Mouse (Mus musculus): ENCODE results near the gene Luc7l2. TPM values are rescaled to one million over a fixed set of nuclear protein-coding genes. Genes with fewer than 3 reads are reported as not detected.
A peak's percentile ranks its signal among the peaks of the same experiment; 100 is the strongest.
"Not testable (repeated sequence)": the region's sequence is repeated elsewhere in the genome, so short reads cannot be mapped to it uniquely, and the experiment has no call there.

Gene Luc7l2
- polyA plus RNA-seq, 1 experiment from 2014 or later: 46.2 TPM

- H3K4me3 ChIP-seq (ENCODE audit: low read depth, low read length): peak within 1 kb of the TSS; percentile 81
- no peaks in the 10 kb centered on the region for H3K27me3 ChIP-seq (replicated peaks; ENCODE audit: control insufficient read depth, insufficient read depth, low read length)
- ATAC-seq (replicated peaks; ENCODE audit: low FRiP score) (peak; percentile 89), DNase-seq (ENCODE audit: low spot score) (peak; percentile 94)
- peaks cover 12% of the 10 kb centered on the region for H3K4me1 ChIP-seq (replicated peaks; ENCODE audit: control insufficient read depth, insufficient read depth, low read length)
- peak within 1 kb of the TSS; percentile 88 for H3K4me2 ChIP-seq
- H3K27ac ChIP-seq (ENCODE audit: low read depth, low read length): peak within 1 kb of the TSS; percentile 93
- H3K9me3 ChIP-seq (ENCODE audit: control insufficient read depth, low read length): no peaks in the 10 kb centered on the region
- H3K36me3 ChIP-seq (ENCODE audit: control insufficient read depth, insufficient read depth, low read length): no peaks in the 10 kb centered on the region
- peak within 1 kb of the TSS; percentile 98 for H3K9ac ChIP-seq (ENCODE audit: low read depth, low read length)
- WGBS: 3% methylated on average over 41 of the region's 41 CpGs
Measured at GRCm38 (mm10) chr6:38533428-38534405, 17.4 kb upstream of the Luc7l2 start, which contains the start of gene Fmc1. TSS of gene Fmc1 (plus strand) at chr6:38533502.

DNA sequence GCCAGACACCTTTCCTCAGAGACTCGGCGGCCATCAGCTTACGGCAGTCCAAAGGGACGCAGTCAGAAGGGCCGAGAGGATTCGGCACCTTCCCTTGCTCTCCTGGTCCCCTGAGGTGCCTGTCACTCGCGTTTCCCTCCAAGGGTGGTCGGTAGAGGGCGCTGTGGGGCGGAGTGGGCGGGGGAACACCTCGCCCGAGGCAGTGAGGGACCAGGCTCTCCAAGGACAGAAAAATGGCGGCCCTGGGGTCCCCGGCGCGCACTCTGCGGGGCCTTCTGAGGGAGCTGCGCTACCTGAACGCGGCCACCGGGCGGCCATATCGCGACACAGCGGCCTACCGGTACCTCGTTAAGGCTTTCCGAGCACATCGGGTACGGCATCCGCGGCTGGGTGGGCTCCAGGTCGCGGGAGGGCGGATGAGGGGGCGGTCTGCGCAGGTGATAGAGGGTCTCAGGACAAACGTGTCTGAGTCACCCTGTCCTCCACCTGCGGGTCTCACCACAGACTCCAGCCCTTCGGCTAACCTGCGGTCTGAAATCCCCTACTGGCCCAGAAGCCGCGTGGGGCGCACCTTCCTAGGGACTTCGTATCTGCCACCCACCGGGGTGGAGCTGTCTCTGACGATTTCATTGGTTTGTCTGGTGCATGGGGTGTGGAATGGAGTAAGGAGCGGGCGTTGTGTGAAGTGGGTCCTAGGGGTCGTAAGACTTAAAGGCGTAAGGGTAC is 16.3 kb upstream of the Luc7l2 start:
- Histone ChIP-seq H3K36me3 (ENCODE audit: control insufficient read depth, insufficient read depth, low read length) (peaks cover 2% of the 10 kb centered on the region; the same call in 1 of the 2 replicates), H3K4me1 (replicated peaks; ENCODE audit: control insufficient read depth, insufficient read depth, low read length) (peaks cover 12% of the 10 kb centered on the region), H3K4me2 (peak overlapping the region; percentile 75), H3K27me3 (replicated peaks; ENCODE audit: control insufficient read depth, insufficient read depth, low read length) (no peaks in the 10 kb centered on the region), H3K9ac (ENCODE audit: low read depth, low read length) (peak overlapping the region; percentile 98), H3K9me3 (ENCODE audit: control insufficient read depth, low read length) (no peaks in the 10 kb centered on the region), H3K4me3 (ENCODE audit: low read depth, low read length) (peak overlapping the region; percentile 81), H3K27ac (ENCODE audit: low read depth, low read length) (peak overlapping the region; percentile 93)
- WGBS: under 1% methylated on average over 53 of the region's 53 CpGs
- DNase-seq (ENCODE audit: low spot score) (peak; percentile 100), ATAC-seq (replicated peaks; ENCODE audit: low FRiP score) (peak; percentile 84)

GRCm38 (mm10) chr6:38535366-38535690 is 15.8 kb upstream of the Luc7l2 start:
- peak overlapping the region; percentile 81 for H3K4me3 ChIP-seq (ENCODE audit: low read depth, low read length)
- peak overlapping the region; percentile 75 for H3K4me2 ChIP-seq
- H3K27me3 ChIP-seq (replicated peaks; ENCODE audit: control insufficient read depth, insufficient read depth, low read length): no peaks in the 10 kb centered on the region
- peaks cover 12% of the 10 kb centered on the region for H3K4me1 ChIP-seq (replicated peaks; ENCODE audit: control insufficient read depth, insufficient read depth, low read length)
- H3K9me3 ChIP-seq (ENCODE audit: control insufficient read depth, low read length): no peaks in the 10 kb centered on the region
- peaks cover 7% of the 10 kb centered on the region; the same call in 1 of the 2 replicates for H3K36me3 ChIP-seq (ENCODE audit: control insufficient read depth, insufficient read depth, low read length)
- DNase-seq (ENCODE audit: low spot score) (no peak), ATAC-seq (replicated peaks; ENCODE audit: low FRiP score) (no peak)
- peak overlapping the region; percentile 98 for H3K9ac ChIP-seq (ENCODE audit: low read depth, low read length)
- peak overlapping the region; percentile 93 for H3K27ac ChIP-seq (ENCODE audit: low read depth, low read length)
- WGBS: 2% methylated on average over 9 of the region's 9 CpGs

- Histone ChIP-seq H3K4me2 (peak overlapping the region; percentile 75), H3K27me3 (replicated peaks; ENCODE audit: control insufficient read depth, insufficient read depth, low read length) (no peaks in the 10 kb centered on the region), H3K4me1 (replicated peaks; ENCODE audit: control insufficient read depth, insufficient read depth, low read length) (peaks cover 12% of the 10 kb centered on the region), H3K27ac (ENCODE audit: low read depth, low read length) (no peak overlapping the region), H3K9ac (ENCODE audit: low read depth, low read length) (peak overlapping the region; percentile 98), H3K9me3 (ENCODE audit: control insufficient read depth, low read length) (no peaks in the 10 kb centered on the region), H3K4me3 (ENCODE audit: low read depth, low read length) (peak overlapping the region; percentile 81), H3K36me3 (ENCODE audit: control insufficient read depth, insufficient read depth, low read length) (peaks cover 7% of the 10 kb centered on the region; the same call in 1 of the 2 replicates)
- ATAC-seq (replicated peaks; ENCODE audit: low FRiP score) (no peak), DNase-seq (ENCODE audit: low spot score) (no peak)
- 78% methylated on average over 1 of the region's 1 CpGs for WGBS
Measured at GRCm38 (mm10) chr6:38535788-38536187, 15.3 kb upstream of the Luc7l2 start.

GRCm38 (mm10) chr6:38544141-38544540 is 7.0 kb upstream of the Luc7l2 start:
- H3K27ac ChIP-seq (ENCODE audit: low read depth, low read length); H3K36me3 ChIP-seq (ENCODE audit: control insufficient read depth, insufficient read depth, low read length); H3K9me3 ChIP-seq (ENCODE audit: control insufficient read depth, low read length); H3K4me2 ChIP-seq; H3K27me3 ChIP-seq (replicated peaks; ENCODE audit: control insufficient read depth, insufficient read depth, low read length); H3K9ac ChIP-seq (ENCODE audit: low read depth, low read length); H3K4me3 ChIP-seq (ENCODE audit: low read depth, low read length); H3K4me1 ChIP-seq (replicated peaks; ENCODE audit: control insufficient read depth, insufficient read depth, low read length); DNase-seq (ENCODE audit: low spot score); ATAC-seq (replicated peaks; ENCODE audit: low FRiP score): not testable (repeated sequence)
- WGBS: 91% methylated on average over 4 of the region's 5 CpGs

GRCm38 (mm10) chr6:38547005-38547404 is 4.1 kb upstream of the Luc7l2 start:
- not testable (repeated sequence) for H3K27me3 ChIP-seq (replicated peaks; ENCODE audit: control insufficient read depth, insufficient read depth, low read length); H3K27ac ChIP-seq (ENCODE audit: low read depth, low read length); H3K36me3 ChIP-seq (ENCODE audit: control insufficient read depth, insufficient read depth, low read length); H3K9me3 ChIP-seq (ENCODE audit: control insufficient read depth, low read length); DNase-seq (ENCODE audit: low spot score); H3K4me2 ChIP-seq; ATAC-seq (replicated peaks; ENCODE audit: low FRiP score); H3K4me3 ChIP-seq (ENCODE audit: low read depth, low read length); H3K4me1 ChIP-seq (replicated peaks; ENCODE audit: control insufficient read depth, insufficient read depth, low read length); H3K9ac ChIP-seq (ENCODE audit: low read depth, low read length)
- 85% methylated on average over 2 of the region's 2 CpGs for WGBS

DNA sequence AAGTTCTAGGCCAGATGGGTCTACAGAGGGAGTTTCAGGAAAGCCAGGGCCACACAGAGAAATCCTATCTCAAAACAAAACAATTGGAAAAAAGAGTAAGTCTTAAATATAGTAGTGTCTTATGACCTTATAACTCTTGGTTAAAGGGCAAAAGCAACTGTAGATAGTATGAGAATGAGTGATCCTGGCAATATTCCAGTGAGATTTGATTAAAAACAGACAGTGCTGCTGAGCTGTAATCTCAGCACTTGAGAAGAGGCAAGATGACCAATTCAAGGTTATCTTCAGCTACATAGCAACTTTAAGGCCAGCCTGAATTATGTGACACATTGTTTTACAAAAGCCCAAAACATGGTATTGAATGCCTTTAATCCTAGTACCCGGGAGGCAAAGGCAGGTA is 3.4 kb upstream of the Luc7l2 start:
- Histone ChIP-seq H3K9me3 (ENCODE audit: control insufficient read depth, low read length) (no peaks in the 10 kb centered on the region), H3K36me3 (ENCODE audit: control insufficient read depth, insufficient read depth, low read length) (no peaks in the 10 kb centered on the region), H3K4me2 (no peak overlapping the region), H3K9ac (ENCODE audit: low read depth, low read length) (no peak overlapping the region), H3K4me3 (ENCODE audit: low read depth, low read length) (no peak overlapping the region), H3K27ac (ENCODE audit: low read depth, low read length) (no peak overlapping the region), H3K4me1 (replicated peaks; ENCODE audit: control insufficient read depth, insufficient read depth, low read length) (peaks cover 7% of the 10 kb centered on the region), H3K27me3 (replicated peaks; ENCODE audit: control insufficient read depth, insufficient read depth, low read length) (no peaks in the 10 kb centered on the region)
- no peak for ATAC-seq (replicated peaks; ENCODE audit: low FRiP score)
- DNase-seq (ENCODE audit: low spot score): no peak
- WGBS: 90% methylated on average over 1 of the region's 1 CpGs

DNA sequence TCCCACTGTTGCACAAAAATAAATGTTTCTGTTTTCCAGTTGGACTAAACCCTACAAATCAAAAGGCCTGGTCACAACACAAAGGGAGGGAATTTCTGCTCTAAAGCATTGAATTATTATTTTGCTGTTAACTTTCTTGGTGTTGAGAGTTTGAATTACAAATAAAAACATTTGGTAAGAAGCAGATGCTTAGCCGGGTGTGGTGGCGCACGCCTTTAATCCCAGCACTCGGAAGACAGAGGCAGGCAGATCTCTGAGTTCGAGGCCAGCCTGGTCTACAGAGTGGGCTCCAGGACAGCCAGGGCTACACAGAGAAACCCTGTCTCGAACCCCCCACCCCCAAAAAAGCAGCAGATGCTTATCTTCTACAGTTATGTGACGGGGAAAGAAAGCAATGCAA is 2.5 kb upstream of the Luc7l2 start:
- not testable (repeated sequence) for H3K4me3 ChIP-seq (ENCODE audit: low read depth, low read length); H3K27me3 ChIP-seq (replicated peaks; ENCODE audit: control insufficient read depth, insufficient read depth, low read length); DNase-seq (ENCODE audit: low spot score); H3K36me3 ChIP-seq (ENCODE audit: control insufficient read depth, insufficient read depth, low read length); H3K4me1 ChIP-seq (replicated peaks; ENCODE audit: control insufficient read depth, insufficient read depth, low read length); H3K9me3 ChIP-seq (ENCODE audit: control insufficient read depth, low read length); H3K27ac ChIP-seq (ENCODE audit: low read depth, low read length); H3K4me2 ChIP-seq; ATAC-seq (replicated peaks; ENCODE audit: low FRiP score); H3K9ac ChIP-seq (ENCODE audit: low read depth, low read length)
- 93% methylated on average over 7 of the region's 7 CpGs for WGBS
